Mouse (Mus musculus): ENCODE measurements at regions not wholly inside any gene's neighbourhood (a gene's known extent, or its start where the extent isn't known, plus 50 kb on each side); places are given as distances from the start of the nearest gene placed in this dataset.

- TF ChIP-seq CTCF (IDR thresholded peaks at IDR 0.05; ENCODE audit: extremely low read depth, insufficient read length, insufficient replicate concordance, low read depth, low read length) (no peak), POLR2A (IDR thresholded peaks at IDR 0.05; ENCODE audit: low read depth, low read length) (no peak)
Observed at GRCm38 (mm10) chr11:109029894-109030293, 109.7 kb downstream of the Axin2 start.
